Mouse (Mus musculus): ENCODE results near the gene 4931409K22Rik. TPM values are rescaled to one million over a fixed set of nuclear protein-coding genes. Genes with fewer than 3 reads are reported as not detected.
A peak's percentile ranks its signal among the peaks of the same experiment; 100 is the strongest.

4931409K22Rik gene
- polyA plus RNA-seq, 1 experiment from 2014 or later = not detected

DNA sequence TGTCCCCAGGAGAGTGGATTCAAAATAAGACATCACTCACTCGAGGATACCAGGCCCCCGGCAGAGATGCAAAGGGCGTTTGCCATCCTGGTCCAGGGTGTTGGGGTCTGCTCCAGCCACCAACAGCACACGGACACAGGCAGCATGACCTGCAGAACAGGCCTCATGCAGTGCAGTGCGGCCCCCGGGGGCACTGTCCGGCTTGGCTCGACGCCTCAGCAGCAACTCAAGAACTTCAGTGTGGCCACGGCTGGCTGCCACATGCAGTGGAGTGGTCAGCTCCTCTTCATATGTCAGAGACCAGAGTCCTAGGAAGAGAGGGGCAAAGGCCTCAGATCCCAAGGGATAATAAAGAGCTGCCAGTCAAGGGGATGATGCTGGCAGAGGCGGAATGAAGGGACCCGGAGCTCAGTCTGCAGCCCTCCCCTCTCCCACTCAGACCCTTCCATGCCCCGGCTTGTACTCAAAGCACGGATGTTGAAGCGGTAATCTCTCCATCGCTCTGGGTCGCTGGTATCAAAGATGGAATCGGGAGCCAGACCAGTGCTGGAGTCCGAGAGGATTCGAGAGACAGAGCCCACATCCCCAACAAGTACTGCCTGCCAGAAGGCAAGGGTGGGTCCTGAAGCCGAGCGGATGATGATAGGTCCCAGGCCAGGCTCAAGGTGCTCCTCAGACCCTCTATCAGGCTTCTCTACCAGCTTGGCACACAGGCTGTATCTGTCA, 16.9 kb downstream of the 4931409K22Rik start:
- Histone ChIP-seq H3K4me1 (ENCODE audit: insufficient read depth, low read depth, low read length) (0 out of 2 replicates have a peak, but pooled peaks cover 10% of the 10 kb centered on the region), H3K9me3 (ENCODE audit: low read length) (no peaks in the 10 kb centered on the region), H3K4me2 (replicated peaks; ENCODE audit: low read depth, low read length) (no peak overlapping the region), H3K36me3 (ENCODE audit: insufficient read depth, low read length) (no peaks in the 10 kb centered on the region), H3K9ac (replicated peaks; ENCODE audit: low read depth) (no peak overlapping the region), H3K4me3 (ENCODE audit: low read depth, low read length) (no peak overlapping the region), H3K27ac (ENCODE audit: low read length) (no peak overlapping the region), H3K27me3 (replicated peaks; ENCODE audit: insufficient read depth, low read length) (0 out of 2 replicates have a peak, but pooled peaks cover 3% of the 10 kb centered on the region)
- no peak for ATAC-seq
- 80% methylated on average over 22 of the region's 22 CpGs for WGBS
- no peak for DNase-seq (ENCODE audit: low spot score)
- TF ChIP-seq EP300 (IDR thresholded peaks at IDR 0.05) = no peak
- no peak for TF ChIP-seq CTCF (IDR thresholded peaks at IDR 0.05)

GRCm38 (mm10) chr5:24537618-24538017, 19.0 kb downstream of the 4931409K22Rik start:
- H3K9ac ChIP-seq (replicated peaks; ENCODE audit: low read depth) = no peak overlapping the region
- no peak overlapping the region for H3K4me2 ChIP-seq (replicated peaks; ENCODE audit: low read depth, low read length)
- H3K4me3 ChIP-seq (ENCODE audit: low read depth, low read length) = no peak overlapping the region
- H3K27me3 ChIP-seq (replicated peaks; ENCODE audit: insufficient read depth, low read length) = 0 out of 2 replicates have a peak, but pooled peaks cover 3% of the 10 kb centered on the region
- 0 out of 2 replicates have a peak, but pooled peaks cover 10% of the 10 kb centered on the region for H3K4me1 ChIP-seq (ENCODE audit: insufficient read depth, low read depth, low read length)
- WGBS = 64% methylated on average over 16 of the region's 16 CpGs
- no peak for ATAC-seq
- H3K27ac ChIP-seq (ENCODE audit: low read length) = no peak overlapping the region
- no peak for DNase-seq (ENCODE audit: low spot score)
- no peak for TF ChIP-seq EP300 (IDR thresholded peaks at IDR 0.05)
- TF ChIP-seq CTCF (IDR thresholded peaks at IDR 0.05) = no peak
- no peaks in the 10 kb centered on the region for H3K36me3 ChIP-seq (ENCODE audit: insufficient read depth, low read length)
- H3K9me3 ChIP-seq (ENCODE audit: low read length) = no peaks in the 10 kb centered on the region

- no peaks in the 10 kb centered on the region for H3K9me3 ChIP-seq (ENCODE audit: low read length)
- TF ChIP-seq EP300 (IDR thresholded peaks at IDR 0.05) (no peak), CTCF (IDR thresholded peaks at IDR 0.05) (no peak)
- H3K27ac ChIP-seq (ENCODE audit: low read length) = no peak overlapping the region
- H3K4me1 ChIP-seq (ENCODE audit: insufficient read depth, low read depth, low read length) = 0 out of 2 replicates have a peak, but pooled peaks cover 10% of the 10 kb centered on the region
- no peak overlapping the region for H3K9ac ChIP-seq (replicated peaks; ENCODE audit: low read depth)
- ATAC-seq = no peak
- WGBS = 70% methylated on average over 5 of the region's 5 CpGs
- 0 out of 2 replicates have a peak, but pooled peaks cover 3% of the 10 kb centered on the region for H3K27me3 ChIP-seq (replicated peaks; ENCODE audit: insufficient read depth, low read length)
- H3K4me3 ChIP-seq (ENCODE audit: low read depth, low read length) = no peak overlapping the region
- H3K36me3 ChIP-seq (ENCODE audit: insufficient read depth, low read length) = no peaks in the 10 kb centered on the region
- no peak for DNase-seq (ENCODE audit: low spot score)
- no peak overlapping the region for H3K4me2 ChIP-seq (replicated peaks; ENCODE audit: low read depth, low read length)
These were observed 20.1 kb downstream of the 4931409K22Rik start for GRCm38 (mm10) chr5:24536511-24536910.

DNA sequence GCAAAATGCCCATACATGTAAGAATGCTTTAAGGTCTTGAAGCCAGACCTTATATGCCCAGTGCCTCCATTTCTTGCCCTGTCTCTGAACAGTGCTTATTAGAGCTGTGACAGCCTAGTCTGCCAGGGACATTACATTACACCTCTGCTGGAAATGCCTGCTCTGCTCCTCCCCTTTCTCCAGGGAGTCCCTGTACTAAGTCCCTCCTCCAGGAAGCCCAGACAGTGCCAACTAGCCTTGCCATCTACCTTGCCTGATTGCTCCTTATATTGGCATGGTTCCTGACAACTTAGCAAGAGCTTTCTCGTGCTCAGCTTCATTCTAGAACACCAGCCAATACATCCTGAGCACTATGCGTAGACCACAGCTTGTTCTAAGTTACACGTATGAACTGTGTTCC, 20.9 kb downstream of the 4931409K22Rik start:
- no peak overlapping the region for H3K4me2 ChIP-seq (replicated peaks; ENCODE audit: low read depth, low read length)
- no peak overlapping the region for H3K4me3 ChIP-seq (ENCODE audit: low read depth, low read length)
- TF ChIP-seq EP300 (IDR thresholded peaks at IDR 0.05) (no peak), CTCF (IDR thresholded peaks at IDR 0.05) (no peak)
- H3K27me3 ChIP-seq (replicated peaks; ENCODE audit: insufficient read depth, low read length) = 0 out of 2 replicates have a peak, but pooled peaks cover 3% of the 10 kb centered on the region
- H3K36me3 ChIP-seq (ENCODE audit: insufficient read depth, low read length) = no peaks in the 10 kb centered on the region
- DNase-seq (ENCODE audit: low spot score) (peak; percentile 50), ATAC-seq (no peak)
- H3K9me3 ChIP-seq (ENCODE audit: low read length) = no peaks in the 10 kb centered on the region
- H3K4me1 ChIP-seq (ENCODE audit: insufficient read depth, low read depth, low read length) = 0 out of 2 replicates have a peak, but pooled peaks cover 3% of the 10 kb centered on the region
- H3K27ac ChIP-seq (ENCODE audit: low read length) = no peak overlapping the region
- WGBS = 76% methylated on average over 3 of the region's 3 CpGs
- no peak overlapping the region for H3K9ac ChIP-seq (replicated peaks; ENCODE audit: low read depth)

DNA sequence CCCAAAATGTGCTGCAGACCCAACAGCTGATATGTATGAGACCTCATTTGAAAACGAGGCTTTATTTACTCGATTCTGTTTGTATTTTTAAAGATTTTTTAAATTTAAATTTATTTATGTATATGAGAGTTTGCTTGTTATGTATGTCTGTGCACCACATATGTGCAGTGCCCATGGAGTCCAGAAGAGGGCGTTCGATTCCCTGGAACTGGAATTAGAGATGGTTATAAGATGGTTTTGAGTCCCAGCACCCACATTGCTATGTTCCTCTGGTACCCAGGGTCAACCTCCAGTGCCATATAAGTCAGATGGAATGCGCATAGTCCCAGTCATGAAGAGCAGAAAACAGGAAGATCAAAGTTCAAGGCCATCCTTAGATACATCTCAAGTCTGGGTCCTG, 22.3 kb downstream of the 4931409K22Rik start:
- Histone ChIP-seq H3K27me3 (replicated peaks; ENCODE audit: insufficient read depth, low read length) (0 out of 2 replicates have a peak, but pooled peaks cover 7% of the 10 kb centered on the region), H3K4me3 (ENCODE audit: low read depth, low read length) (no peak overlapping the region), H3K9ac (replicated peaks; ENCODE audit: low read depth) (no peak overlapping the region), H3K9me3 (ENCODE audit: low read length) (no peaks in the 10 kb centered on the region), H3K27ac (ENCODE audit: low read length) (no peak overlapping the region), H3K4me1 (ENCODE audit: insufficient read depth, low read depth, low read length) (no peaks in the 10 kb centered on the region), H3K4me2 (replicated peaks; ENCODE audit: low read depth, low read length) (no peak overlapping the region), H3K36me3 (ENCODE audit: insufficient read depth, low read length) (no peaks in the 10 kb centered on the region)
- TF ChIP-seq CTCF (IDR thresholded peaks at IDR 0.05) = peak; percentile 53
- no peak for TF ChIP-seq EP300 (IDR thresholded peaks at IDR 0.05)
- no peak for ATAC-seq
- no peak for DNase-seq (ENCODE audit: low spot score)
- WGBS = 41% methylated on average over 5 of the region's 5 CpGs

- no peaks in the 10 kb centered on the region for H3K4me1 ChIP-seq (ENCODE audit: insufficient read depth, low read depth, low read length)
- H3K4me2 ChIP-seq (replicated peaks; ENCODE audit: low read depth, low read length) = no peak overlapping the region
- 50% methylated on average over 11 of the region's 11 CpGs for WGBS
- H3K27ac ChIP-seq (ENCODE audit: low read length) = no peak overlapping the region
- H3K4me3 ChIP-seq (ENCODE audit: low read depth, low read length) = no peak overlapping the region
- TF ChIP-seq EP300 (IDR thresholded peaks at IDR 0.05) (no peak), CTCF (IDR thresholded peaks at IDR 0.05) (no peak)
- DNase-seq (ENCODE audit: low spot score) = no peak
- no peaks in the 10 kb centered on the region for H3K36me3 ChIP-seq (ENCODE audit: insufficient read depth, low read length)
- H3K9ac ChIP-seq (replicated peaks; ENCODE audit: low read depth) = no peak overlapping the region
- H3K9me3 ChIP-seq (ENCODE audit: low read length) = no peaks in the 10 kb centered on the region
- H3K27me3 ChIP-seq (replicated peaks; ENCODE audit: insufficient read depth, low read length) = peaks cover 14% of the 10 kb centered on the region
- no peak for ATAC-seq
These were observed 23.2 kb downstream of the 4931409K22Rik start for GRCm38 (mm10) chr5:24533391-24533790.

All from lung, postnatal 0 days (tissue).